Mouse (Mus musculus) telencephalon, adult 2 months (tissue): Measurements from ENCODE around the gene Mfn2.

Experiments used
- DNase-seq: peaks from one replicate; pipeline ENCODE4 v3.0.0-alpha.2; 2011; ENCODE audit warnings: low read depth, low spot score

The Mfn2 gene

DNA sequence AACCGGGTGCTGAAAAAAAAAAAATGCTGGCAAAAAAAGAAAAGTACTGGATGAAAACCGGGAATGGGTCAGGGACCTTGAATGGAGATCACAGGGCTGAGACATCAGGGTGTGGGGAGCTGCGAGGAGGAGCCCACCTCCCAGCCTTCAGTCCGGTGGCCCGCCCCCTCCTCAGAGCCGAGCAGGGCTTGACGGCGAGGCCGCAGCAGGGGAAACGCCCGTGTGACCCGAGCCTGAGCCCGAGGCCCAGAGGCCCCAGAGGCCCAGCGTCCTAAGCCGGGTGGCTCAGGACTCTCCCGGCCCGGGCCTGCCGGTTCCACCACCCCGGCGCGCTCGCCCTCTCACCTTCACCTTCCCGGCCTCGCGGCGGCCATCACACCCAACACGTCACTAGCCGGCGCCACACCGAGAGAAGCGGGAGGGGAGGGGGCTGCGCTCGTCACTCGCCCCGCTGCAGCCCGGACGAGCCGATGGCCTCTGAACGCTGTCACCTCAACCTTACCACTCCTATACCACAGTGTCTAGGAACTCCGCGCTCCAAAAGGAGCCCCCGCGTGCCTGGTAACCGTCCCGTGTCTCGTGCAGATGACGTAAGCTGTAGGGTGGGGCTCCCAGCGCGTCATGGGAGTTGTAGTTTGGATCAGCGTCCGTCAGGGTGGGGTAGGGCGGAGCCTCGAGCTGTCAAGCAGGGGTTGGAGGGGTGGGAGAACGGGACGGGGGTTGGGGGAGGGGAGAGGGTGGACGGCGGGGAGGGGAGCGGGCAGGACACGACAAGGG, at the start of gene Mfn2:
Gene Mfn2, minus strand, starts transcription at position 392 of the 777 bp plus-strand sequence.
- DNase-seq: peak; percentile 87

DNA sequence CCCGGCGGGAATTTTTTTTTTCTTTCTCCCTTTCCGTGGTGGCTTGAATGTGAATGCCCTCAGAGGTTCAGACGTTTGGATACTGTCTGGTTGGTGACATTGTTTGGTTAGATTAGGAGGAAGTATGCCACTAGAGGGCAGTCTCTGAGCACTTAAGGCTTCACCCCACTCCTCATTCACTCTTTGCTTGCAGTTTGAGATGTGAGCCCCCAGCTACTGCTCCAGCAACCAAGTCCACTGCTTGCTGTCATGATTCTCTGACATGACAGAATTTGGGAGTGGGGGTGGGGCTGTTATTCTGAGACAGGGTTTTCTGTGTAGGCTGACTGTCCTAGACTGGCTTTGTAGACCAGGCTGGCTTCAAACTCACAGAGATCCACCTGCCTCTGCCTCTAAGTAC, 49.1 kb upstream of the Mfn2 start:
- no peak for DNase-seq

DNA sequence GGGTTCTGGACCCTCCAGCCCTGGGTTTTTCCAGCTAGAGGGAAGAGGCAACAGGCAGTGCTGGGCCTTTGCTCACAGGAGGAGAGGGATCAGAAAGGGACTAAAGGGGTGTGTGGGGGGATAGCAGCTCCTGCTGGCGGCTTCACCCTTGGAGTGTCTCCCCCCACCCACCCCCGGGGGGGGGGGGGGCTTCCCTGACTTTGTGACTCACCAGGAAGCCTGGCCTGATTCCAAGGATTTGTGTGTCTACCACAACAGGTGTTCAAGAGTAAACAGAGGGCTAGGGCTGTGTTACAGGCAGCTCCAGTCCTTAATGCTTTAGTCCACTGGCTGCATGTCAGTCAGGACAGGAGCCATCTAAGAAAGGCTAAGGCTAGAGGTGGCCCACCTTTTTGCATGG, 43.0 kb upstream of the Mfn2 start:
- DNase-seq: no peak

DNA sequence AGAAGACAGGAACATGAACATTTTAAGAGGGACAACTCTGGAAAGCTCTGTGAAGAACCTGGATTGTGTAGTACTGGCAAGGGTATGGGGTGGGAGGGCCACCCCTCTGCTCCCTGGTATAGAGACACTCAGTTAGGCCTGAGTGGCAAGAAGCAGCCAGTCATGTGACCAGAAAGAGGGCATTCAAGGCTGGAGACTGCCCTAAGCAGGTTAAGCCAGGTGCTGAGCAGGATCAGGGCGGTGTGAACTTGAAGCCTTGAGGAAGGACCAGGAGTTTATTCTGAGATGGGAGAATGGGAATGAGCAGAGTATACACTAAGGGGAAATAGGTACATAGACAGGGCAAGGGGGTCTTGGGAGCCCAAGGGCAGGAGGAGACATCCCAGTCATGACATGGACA, 38.5 kb upstream of the Mfn2 start:
- no peak for DNase-seq

DNA sequence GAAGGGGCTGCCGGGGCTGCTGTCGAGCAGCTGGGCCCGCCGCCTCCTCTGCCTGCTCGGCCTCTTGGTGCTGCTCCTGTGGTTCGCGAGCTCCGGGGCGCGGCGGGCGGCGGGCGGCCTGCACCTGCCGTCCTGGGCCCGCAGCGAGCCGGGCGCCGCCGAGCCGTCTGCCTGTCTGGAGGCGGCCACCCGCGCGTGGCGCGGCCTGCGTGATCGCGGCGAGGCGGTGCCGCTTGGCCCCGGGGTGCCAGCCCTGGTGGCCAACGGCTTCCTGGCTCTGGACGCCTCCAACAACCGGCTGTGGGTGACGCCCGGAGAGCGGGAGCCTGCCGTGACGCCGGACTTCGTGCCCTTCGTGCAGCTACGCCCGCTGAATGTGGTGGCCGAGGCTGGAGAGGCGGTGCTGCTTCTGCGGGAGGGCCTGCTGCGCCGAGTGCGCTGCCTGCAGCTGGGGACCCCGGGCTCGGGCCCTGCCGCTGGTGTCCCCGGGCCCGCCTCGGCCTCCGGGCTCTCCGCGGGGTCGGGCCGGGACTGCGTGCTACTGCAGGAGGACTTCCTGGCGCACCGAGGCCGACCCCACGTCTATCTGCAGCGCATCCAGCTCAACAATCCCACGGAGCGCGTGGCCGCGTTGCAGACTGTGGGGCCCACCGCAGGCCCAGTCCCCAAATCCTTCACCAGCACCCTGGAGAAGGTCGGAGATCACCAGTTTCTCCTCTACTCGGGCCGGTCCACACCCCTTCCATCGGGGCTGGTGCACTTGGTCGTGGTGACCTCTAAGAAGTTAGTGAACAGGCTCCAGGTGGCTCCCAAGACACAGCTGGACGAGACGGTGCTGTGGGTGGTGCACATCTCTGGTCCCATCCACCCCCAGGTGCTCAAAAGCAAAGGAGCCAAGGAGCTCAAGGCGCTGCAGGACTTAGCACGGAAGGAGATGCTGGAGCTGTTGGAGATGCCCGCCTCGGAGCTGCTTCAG, 36.8 kb upstream of the Mfn2 start:
- DNase-seq: no peak

DNA sequence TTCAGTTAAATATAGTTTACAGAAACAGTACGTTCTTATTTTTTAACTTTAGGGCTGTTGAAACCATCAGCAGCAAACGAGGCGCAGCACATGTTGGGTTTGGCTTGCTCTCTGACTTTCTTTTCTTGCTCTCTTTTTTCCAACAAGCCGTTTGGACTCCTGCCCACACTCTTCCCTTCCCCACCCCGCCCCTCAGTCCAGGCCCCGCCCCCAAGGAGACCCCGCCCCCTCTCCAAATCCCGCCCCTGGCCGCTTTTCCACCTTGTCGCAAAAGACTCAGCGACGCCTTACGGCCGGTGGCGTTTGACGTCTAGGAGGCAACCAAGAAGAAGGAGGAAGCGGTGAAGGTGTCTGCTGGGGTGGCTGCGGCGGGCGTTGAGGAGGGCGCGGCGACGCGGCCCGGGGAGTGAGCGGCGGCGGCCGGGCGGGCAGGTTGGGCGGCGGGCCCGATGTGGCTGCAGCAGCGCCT, 36.1 kb upstream of the Mfn2 start, which contains the start of gene 2510039O18Rik:
Gene 2510039O18Rik, plus strand, starts transcription at position 320 of the 469 bp plus-strand sequence.
- peak; percentile 88 for DNase-seq

DNA sequence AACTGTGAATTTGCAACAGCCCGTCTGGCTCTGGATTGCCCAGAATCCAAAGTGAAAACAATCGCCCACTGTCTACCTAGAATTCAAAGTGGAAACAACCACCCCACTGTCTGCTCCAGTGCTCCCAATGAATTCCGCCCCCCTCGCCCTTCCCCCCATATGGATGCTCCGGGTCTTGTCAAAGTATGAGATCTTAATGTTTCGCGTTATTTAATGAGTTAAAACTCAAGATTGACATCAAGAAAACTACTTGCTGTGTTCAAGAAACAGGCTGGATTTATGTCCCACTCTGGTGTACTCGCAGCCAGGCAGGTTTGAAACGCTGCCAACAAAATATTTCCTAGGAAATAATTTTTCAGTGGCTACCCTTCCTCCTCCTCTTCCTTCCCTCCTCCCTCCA, 35.6 kb upstream of the Mfn2 start:
- no peak for DNase-seq

DNA sequence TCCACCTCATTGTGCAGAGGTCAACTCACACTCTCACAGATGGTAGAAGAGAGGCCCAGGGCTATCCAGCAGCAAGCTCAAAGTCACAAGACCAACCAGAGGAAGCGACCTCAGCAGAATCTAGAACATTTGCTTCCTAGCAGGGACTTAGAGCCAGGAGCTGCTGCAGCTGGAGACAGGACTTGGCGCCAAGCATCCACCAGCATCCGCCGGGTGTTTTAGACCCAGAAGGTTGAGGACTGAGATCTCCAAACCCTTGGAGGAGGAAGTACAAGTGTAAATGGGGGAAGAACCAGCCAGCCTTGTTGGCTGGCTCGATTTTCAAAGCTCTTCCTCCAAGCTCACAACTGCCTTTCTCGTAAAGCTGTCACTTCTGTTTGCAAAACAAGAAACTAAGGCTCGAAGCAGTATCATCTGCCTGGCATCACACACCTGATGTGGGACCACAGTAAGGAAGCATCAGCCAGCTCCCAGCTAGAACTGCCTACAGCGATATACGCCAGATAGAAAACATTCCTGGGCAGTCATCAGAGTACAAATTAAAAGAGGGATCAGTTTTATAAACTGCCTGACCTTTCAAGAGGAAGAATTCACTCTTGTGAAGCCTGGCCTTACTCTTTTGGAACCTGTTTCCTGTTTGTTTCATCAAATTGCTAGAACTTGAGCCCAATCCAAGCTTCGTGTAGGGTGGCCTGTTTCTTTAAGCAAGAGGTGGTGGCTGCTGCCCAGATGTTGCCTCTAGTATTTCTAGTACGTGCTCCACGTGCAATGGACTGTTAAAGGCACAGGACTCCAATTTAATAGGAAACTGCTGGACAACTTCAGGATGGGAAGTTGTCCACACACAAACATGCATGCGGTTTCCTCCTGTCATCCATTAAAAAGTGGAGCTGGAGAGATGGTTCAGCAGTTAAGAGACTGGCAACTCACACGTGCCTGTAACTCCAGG, 33.9 kb upstream of the Mfn2 start:
- DNase-seq: no peak

DNA sequence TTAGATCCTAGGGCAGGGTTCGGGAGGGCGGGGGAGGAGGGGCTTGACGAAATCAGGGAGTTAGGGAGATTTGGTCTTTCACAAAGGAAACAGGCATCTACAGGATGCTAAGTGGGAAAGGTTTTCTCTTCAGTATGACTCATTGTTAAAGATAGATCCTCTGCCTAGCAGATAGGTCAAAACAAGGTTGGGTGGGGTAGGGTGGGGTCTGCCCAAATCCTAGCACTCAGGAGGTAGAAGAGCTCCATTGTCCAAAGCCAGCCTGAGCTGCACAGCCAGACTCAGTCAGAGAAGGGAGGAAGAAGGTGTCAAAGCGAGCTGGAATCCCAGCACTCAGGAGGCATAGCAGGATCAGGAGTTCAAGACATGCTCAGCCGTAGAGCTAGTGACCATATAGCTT, 33.0 kb upstream of the Mfn2 start:
- no peak for DNase-seq

DNA sequence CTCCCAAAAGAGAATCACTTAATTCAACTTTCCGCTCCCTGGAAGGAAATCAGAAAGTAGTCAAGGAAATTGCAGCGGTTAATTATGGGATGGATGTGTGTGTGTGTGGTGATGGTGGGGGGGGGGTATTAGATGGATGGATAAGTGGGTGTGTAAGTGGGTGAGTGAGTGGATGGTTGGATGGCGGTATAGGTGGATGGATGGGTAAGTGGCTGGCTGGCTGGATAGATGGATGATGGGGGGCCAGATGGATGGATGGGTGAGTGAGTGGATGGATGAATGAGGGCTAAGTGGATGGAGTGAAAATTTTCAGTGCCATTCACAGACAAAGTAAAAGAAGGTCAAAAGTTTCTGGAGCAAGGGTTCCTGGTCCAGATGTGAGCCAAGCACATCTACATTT, 32.5 kb upstream of the Mfn2 start:
- DNase-seq: no peak

DNA sequence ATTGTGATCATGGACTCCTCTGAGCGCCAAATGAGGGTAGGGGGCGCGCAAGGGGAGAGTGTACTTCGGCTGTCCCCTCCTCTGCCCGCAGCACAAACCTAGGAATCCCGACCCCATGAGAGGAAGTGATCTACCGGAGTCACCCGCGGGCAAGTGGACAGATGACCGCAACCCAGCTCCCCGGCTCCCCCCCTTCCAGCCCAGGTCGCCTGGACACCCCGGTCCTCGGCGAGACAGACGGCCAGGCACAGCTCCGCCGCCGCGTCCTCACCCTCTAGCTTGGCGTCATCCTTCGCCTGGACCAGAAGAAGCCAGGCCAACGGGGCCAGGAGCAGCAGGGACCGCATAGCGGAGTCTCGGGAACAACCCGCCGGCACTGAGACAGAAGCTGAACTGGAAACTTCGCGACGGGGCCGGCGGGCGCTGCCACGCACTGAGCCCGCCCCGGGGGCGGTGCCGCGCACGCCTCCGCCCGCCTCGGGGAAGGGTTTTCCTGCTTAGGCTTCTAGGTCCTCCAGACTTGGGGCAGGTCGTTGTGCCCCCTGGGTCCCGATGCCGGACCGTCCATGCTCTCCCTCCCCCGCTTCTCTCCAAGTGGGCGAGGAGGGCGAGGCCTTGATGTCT, 31.9 kb upstream of the Mfn2 start, which contains the start of gene Plod1:
Gene Plod1, minus strand, starts transcription at position 437 of the 624 bp plus-strand sequence.
- no peak for DNase-seq

DNA sequence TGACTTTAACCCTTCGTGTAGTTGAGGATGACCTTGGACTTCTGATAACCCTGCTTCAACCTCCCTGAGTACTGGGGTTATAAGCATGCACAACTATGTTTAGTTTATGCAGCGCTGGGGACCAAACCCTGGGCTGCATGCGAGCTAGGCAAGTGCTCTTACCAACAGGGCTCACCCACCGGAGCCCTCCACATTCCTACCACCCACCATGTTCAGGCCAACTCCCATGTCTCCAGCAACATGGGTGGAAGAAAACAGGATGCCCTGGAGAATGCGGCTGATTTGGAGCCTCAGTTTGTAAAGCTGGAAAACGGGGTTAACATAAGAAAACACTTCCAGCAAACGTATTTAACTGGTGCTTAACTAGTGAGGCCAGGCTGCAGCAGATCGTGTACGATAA, 31.4 kb upstream of the Mfn2 start:
- DNase-seq: no peak

DNA sequence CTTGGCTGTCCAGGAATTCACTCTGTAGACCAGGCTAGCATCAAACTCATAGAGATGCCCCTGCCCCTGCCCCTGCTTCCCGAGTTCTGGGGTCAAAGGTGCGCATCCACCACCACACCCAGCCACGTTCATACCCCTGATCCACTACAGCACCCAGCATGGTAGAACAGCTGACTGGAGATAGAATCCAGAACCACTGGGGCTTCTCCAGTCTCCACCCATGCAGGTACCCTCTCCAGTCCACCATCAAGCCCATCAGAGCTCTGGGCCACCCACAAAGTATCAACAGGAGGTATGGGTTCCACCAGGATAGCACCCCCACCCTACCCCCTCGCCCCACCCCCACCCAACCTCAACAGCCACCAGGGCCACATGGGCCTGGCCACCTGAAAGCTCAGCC, 30.1 kb upstream of the Mfn2 start:
- no peak for DNase-seq

DNA sequence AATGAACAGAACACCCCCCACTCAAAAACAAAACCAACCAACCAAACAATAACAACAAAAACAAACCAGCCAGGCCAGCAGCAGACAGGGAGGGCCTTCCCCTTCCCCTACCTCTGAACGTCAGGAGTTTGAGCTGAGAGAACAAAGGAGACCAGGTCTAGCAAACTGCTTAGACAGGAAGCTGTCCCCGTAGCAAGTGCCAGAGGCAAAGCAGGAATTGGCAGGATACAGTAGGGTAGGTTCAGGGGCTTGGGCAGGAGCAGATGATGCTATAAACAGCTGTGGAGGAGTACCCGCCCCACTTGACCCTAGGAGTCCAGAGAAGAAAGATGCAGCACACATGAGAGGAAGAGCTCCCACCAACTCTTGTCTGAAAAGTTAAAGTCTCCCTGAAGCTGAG, 29.6 kb upstream of the Mfn2 start:
- no peak for DNase-seq

DNA sequence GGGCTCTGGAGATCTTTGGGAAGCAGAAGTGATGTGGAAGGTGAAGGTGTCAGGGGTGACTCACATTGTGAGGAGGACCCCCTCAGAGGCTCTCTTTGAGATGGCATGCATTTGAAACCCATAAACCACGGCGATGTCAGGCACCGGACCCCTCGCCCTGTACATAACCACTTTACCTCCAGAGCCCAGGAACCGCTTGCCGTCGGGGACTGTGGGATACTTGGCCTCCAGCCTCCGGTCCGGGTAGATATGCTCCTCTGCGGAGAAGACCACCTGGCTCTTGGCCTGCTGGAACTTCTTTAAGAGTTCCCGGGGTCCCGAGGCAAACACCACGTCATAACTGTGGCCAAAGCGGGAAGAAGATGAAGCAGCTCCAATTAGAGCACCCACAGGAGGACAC, 26.4 kb upstream of the Mfn2 start:
- DNase-seq: no peak

DNA sequence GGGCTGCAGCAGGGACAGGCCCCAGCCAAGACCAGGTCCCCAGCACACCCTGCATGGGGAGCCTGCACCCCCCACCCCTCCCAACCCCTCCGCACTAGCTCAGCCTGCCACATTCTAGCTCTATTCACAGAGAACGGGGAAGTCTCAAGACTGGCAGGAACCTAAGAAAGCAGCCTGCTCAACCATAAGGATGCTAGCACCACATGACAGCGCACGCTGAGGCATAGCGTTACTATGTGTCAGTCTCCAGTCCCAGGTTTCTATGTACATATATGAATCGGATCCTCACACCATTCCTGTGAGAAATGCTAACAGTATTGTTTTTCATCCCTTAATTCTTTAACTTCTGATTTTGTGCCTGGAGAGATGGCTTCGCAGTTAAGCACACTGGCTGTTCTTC, 24.0 kb upstream of the Mfn2 start:
- no peak for DNase-seq

DNA sequence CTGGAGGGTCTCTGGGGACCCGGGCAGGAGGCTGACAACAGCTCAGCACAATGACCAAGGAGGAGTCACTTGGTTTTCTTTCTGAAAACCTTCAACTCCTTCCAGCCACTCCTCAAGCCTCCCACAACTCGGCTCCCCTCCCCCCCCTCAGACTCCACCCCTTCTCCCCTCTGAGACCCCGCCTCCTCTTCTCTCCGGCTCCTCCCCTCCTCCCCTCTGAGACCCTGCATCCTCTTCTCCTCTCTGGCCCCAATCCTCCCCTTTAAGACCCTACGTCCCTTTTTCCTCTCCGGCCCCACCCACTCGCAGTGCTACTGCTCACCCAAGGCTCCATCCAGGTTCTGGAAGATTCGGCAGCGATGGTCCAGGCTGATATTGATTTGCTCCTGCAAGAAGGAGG, 23.6 kb upstream of the Mfn2 start:
- no peak for DNase-seq

DNA sequence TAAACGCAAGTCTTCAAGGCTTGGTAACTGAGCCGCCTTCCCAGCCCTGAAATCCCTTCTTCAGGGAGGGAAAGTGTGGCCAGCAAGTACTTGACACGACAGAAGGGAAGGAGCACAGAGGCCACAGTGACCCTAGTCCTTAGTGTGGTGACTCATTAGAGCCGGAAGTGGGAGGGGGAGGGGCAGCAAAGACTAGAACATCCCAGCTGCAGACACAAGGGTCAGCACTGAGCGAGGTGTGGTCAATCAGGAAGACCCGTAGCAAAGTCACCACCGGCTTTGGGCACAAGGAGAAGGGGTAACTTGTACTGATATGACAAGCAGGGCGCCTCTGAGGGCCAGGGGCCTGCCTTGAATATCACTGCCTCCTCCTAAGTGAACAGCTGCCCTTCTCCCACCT, 23.2 kb upstream of the Mfn2 start:
- no peak for DNase-seq

DNA sequence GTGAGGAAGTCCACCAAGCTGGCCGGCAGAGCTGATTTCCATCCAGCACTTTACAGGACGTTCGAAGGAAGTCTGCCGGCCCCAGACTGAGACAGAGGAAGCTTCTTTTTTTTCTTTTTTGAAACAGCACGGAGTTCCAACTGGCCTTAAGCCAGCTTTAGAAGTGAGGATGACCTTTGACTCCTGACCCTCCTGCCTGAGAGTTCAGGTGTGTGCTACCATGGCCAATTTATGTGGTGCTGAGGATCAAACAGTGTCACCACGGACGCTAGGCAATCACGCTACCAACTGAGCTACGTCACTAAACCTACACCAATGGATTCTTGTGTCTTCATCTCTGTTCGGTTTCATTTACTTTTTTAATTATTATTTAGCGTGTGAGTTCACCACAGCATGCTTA, 17.8 kb upstream of the Mfn2 start:
- no peak for DNase-seq

DNA sequence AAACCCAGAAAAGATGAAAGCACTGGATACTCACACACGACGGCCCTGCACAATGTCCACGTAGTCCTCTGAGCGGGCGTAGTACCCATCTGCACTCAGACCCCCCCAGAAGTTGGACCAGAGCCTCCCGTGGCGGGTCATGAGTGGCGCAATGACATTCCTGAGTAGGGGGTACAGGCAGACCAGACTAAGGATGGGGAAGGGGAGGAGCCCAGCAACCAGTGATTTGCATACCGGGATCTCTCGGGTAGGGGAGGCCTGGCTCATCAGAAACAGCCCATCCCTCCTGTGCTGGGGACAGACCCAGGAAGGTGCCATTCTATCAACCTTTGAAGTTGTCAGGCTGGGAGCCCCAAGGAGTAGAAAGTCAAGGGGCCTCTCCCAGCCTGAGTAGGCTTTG, 16.5 kb upstream of the Mfn2 start:
- no peak for DNase-seq
